Mouse (Mus musculus): ENCODE measurements at regions not wholly inside any gene's neighbourhood (a gene's known extent, or its start where the extent isn't known, plus 50 kb on each side); places are given as distances from the start of the nearest gene placed in this dataset.

DNA sequence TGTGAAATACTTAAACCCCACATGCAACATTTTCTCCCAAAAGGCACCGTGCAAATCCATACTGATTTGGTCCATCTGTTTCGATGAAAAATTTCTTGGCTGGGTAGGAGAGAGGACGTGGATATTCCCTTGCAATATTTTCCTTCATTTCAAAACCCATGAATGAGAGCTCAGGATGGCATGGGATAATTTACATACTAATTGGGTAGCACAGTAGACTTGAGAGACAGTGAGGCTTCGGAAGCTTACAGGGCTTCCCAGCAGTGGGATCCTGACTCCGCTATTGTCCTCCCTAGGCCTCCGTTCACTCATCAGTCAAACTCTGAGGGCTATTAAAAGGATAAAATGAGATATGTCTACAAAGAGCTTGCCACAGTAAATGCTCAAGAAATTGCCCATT lies 59.8 kb downstream of the Sox3 start:
- no peak for DNase-seq (ENCODE audit: low spot score)

DNA sequence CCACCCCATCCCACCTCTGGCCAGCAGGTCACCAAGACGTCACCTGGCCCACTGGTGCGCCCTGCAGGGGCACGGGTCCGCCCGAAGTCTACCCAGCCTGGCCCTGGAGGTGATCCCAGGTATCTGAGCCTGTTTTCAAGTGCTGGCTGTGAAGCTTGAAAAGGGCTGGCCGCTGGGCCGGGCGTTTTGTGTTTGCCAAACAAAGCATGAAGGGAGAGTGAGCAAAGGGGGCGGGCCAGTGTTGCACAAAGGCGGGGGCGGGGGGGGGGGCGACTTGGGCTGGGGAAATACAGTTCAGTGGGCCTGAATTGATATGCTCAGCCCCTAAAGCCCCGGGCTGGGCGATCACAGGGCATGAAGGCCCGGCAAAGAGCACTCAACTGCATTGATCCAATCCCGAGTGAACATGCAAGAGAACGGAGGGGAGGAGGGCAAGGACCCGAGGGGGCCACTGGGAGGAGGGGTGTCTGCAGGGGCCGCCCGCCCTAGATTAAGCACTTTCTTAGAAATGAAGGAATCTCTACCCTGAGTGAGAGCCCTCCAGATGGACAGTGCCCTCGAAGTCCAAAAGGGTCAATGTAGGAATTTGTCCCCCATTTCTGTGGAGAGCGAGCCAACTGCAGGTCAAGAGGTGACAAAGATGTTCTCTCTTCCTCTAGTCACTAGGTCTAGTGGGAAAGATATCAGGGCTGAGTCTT lies 61.8 kb downstream of the Sox3 start:
- DNase-seq (ENCODE audit: low spot score), result no peak

DNA sequence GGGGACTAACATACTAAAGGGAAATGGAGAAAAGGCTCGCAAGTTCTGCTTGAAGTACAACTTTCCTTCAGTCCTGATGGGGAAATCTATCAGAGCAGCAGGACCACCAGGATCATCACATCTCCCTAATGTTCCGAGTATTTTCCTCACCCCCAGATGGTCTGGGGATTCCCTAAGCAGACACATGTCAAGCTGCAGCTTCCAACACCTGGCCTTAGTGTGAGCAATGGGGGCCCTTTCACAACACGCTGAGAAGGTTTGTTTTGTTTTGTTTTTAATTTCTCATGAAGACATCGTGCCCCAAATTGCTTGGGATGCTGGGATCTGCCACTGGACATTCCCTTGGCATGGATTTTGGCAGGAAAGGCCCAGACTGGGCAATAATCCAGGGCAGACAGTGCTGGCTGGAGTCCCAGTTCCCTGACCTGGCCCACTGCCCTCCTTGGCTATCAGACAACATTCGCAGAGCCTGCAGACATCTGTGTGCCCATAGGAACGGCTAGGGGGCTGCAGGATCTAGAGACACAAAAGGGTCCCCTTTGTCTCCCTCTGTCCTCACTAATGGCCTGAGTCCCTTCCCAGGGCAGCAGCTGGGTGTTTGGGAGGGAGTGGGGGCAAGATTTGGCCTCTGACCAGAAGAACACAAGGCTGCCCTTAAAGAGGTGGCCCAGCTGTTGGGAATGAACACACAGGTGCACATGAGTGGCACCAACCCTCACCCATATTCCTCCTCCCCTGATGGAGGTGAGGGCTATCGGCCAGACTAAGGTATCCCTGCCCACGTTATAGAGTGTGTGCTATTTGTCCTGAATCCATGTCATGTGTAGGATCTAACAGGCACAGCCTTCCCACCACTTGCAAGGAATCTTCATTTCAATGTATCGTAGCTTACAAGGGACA lies 67.8 kb downstream of the Sox3 start:
- peak; percentile 44 for DNase-seq (ENCODE audit: low spot score)

- DNase-seq (ENCODE audit: low spot score), result peak; percentile 8
Measured at GRCm38 (mm10) chrX:60798567-60798966, 94.7 kb downstream of the Sox3 start.

GRCm38 (mm10) chrX:60780766-60781165 lies 112.5 kb downstream of the Sox3 start:
- no peak for DNase-seq (ENCODE audit: low spot score)

GRCm38 (mm10) chrX:60780161-60780560 lies 113.1 kb downstream of the Sox3 start:
- no peak for DNase-seq (ENCODE audit: low spot score)

GRCm38 (mm10) chrX:60773645-60774044 lies 119.6 kb downstream of the Sox3 start:
- DNase-seq (ENCODE audit: low spot score), result no peak

DNA sequence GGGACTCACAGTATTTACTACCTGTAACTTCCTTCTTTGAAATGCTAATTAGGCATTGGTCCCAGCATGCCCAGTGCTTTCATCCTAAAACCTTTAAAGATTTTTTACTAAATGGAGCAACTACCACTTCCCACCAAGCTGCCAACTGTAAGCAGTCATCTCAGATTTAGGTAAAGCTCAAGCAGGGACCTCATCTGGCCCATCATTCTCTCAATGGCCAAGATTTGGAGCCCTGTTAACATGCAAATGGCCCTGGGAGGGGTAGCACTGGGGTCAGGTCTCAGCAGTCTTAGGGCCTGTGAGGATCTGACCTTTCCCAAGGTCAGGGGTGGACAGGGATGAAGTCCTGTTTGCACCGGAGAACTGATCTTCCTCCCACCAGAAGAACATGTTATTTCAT lies 120.8 kb downstream of the Sox3 start:
- DNase-seq (ENCODE audit: low spot score), result no peak

- DNase-seq (ENCODE audit: low spot score), result no peak
Measured at GRCm38 (mm10) chrX:60750456-60750855, 142.8 kb downstream of the Sox3 start.

DNA sequence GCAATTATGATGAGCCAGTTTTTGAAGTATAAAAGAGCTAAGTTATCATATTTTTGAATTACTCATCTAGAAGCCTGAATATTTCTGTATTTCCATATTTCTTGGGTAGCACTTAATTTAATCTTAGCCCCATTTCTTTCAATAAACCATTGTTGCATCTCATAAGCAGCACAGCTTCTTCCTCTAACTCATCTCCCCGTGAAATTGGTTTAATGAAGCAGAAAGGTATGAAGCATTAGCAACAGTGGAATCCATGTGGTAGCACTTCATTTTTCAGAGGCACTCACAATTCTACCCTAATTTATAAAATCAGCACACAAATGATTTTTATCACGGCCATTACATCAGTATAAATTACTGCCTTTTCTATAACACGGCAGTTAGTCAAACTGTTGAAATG lies 149.3 kb downstream of the Sox3 start:
- DNase-seq (ENCODE audit: low spot score), result no peak

GRCm38 (mm10) chrX:60743020-60743707 lies 150.1 kb downstream of the Sox3 start:
- no peak for DNase-seq (ENCODE audit: low spot score)

DNA sequence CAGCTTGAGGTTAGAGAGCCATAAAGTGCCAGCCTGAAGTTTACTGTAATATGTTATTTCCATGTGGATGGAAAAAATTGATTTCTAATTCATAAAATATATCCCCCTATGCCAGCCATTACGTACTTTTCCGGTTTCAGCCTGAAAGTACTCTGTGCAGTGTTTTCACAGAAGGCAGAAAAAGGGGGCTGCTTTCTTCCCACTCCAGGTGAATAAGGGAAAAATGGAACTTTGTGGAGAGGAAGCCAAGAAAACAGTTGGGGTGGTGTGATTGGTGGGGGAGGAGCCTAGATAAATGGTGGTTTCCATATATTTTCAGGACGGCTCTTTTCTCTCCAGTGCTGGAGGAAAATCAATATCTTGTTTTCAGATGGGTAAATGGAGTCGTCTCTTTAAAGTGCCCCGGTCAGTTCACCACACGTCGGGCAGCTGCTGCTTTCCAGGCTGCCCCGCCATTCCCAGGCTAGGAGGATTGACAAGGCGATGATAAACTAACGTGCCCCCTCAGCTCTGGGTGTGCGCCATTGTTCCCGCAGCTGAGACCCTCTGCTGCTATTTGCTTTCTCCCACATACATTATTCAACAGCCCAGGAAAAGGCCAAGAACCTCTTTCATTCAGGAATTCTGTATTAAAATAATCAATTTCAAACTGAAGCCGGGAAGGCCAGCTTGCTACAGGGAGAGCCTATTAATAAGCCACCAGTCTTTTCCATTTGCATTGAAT lies 127.1 kb upstream of the Atp11c start:
- DNase-seq (ENCODE audit: low spot score), result no peak

DNA sequence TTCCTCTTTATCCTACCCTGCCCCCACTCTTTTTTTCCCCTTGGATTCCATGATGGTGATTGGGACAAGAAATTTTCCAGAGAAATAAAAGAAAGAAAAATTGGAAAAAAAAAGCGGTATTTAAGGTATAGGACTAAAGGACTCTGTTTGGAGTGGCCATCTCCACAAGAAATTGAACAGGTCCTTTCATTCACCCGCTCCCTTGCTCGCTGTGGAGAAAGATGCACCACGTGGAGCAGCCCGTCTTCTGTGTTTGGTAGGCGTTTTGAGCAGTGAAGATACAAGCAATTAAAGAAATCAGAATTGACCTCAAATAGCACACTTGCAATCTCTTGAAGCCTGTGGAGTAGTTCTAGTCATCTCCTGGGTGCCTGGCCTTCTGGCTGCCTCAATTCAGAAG lies 126.3 kb upstream of the Atp11c start:
- no peak for DNase-seq (ENCODE audit: low spot score)

GRCm38 (mm10) chrX:60718156-60718769 lies 125.8 kb upstream of the Atp11c start:
- no peak for DNase-seq (ENCODE audit: low spot score)

DNA sequence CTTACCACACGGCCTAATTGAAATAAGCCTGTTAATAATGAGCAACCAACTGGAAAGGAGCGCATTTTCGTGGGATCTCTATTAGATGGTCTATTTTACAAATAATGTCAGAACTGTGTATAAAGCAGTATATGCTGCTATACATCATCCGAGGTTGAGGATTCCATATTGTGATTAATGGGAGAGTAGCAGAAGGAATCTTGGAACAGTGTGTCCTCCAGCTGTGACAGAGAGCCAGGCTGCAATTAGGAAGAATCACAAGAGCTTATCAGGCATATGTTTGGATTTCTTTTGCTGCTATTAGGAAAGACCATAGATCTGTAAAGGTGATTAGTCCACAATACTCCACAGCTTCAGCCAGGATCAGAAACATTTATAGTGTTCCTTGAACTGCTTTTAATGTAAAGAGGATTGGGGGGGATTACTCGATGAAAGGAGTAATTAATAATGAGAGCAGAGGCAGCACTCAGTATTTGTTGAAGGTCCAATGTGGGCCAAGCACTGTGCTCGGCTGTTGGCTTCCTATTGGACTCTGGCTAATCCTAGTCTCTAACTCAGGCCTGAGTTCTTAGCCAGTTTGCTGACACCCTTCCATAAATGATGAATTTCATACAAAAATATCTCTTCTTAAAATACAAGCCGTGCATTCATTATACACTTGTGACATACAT lies 88.7 kb upstream of the Atp11c start:
- no peak for DNase-seq (ENCODE audit: low spot score)

GRCm38 (mm10) chrX:60644726-60645318 lies 52.3 kb upstream of the Atp11c start:
- DNase-seq (ENCODE audit: low spot score), result no peak

Data from ovary, postnatal 14 days (tissue).